Mouse (Mus musculus) stomach, postnatal 0 days (tissue): ENCODE data around the gene Tbrg1. TPM values are rescaled to one million over a fixed set of nuclear protein-coding genes. Genes with fewer than 3 reads are reported as not detected.

Experiments
- ATAC-seq: fragments of 200-750 bp; cut with Nextera tagmentation; 2 replicates; pipeline ENCODE4 v1.8.0; 2017; ENCODE audit not compliant: low FRiP score, low TSS enrichment
- DNase-seq: peaks from one replicate; pipeline ENCODE4 v3.0.0-alpha.2; 2016; ENCODE audit warnings: low spot score
- H3K27ac ChIP-seq: fragments of 300-500 bp; sonication (generic); replicated peaks from 2 replicates; pipeline ENCODE4 v1.5.1; 2014; ENCODE audit warnings: mild to moderate bottlenecking, control low read depth
- H3K27me3 ChIP-seq: fragments of 300-500 bp; sonication (generic); 2 replicates; pipeline ENCODE4 v1.6.1; 2014; ENCODE audit warnings: low read length; ENCODE audit not compliant: control insufficient read depth, insufficient read depth
- H3K36me3 ChIP-seq: fragments of 300-500 bp; sonication (generic); 2 replicates; pipeline ENCODE4 v1.6.1; 2014; ENCODE audit warnings: low read length, mixed read lengths; ENCODE audit not compliant: control insufficient read depth, insufficient read depth
- H3K4me1 ChIP-seq: fragments of 300-500 bp; sonication (generic); replicated peaks from 2 replicates; pipeline ENCODE4 v1.6.1; 2014; ENCODE audit warnings: antibody characterized with exemption; ENCODE audit not compliant: control insufficient read depth, insufficient read depth
- H3K4me2 ChIP-seq: fragments of 300-500 bp; sonication (generic); replicated peaks from 2 replicates; pipeline ENCODE4 v1.6.1; 2014; ENCODE audit warnings: low read depth, mild to moderate bottlenecking, control low read depth, moderate library complexity
- H3K4me3 ChIP-seq: fragments of 300-500 bp; sonication (generic); 2 replicates; pipeline ENCODE4 v1.5.1; 2014; ENCODE audit warnings: low read depth, low read length, control low read depth
- H3K9ac ChIP-seq: fragments of 300-500 bp; sonication (generic); 2 replicates; pipeline ENCODE4 v1.6.1; 2014; ENCODE audit warnings: mild to moderate bottlenecking, low read length, control low read depth, mixed read lengths
- H3K9me3 ChIP-seq: fragments of 300-500 bp; sonication (generic); 2 replicates; pipeline ENCODE4 v1.6.1; 2016; ENCODE audit warnings: low read length; ENCODE audit not compliant: control insufficient read depth
- CTCF ChIP-seq: IDR thresholded peaks from 2 replicates; pipeline ENCODE4 v1.5.1; 2016; ENCODE audit warnings: antibody characterized with exemption, low read depth, mild to moderate bottlenecking, moderate library complexity
- EP300 ChIP-seq: optimal IDR thresholded peaks from 2 replicates; pipeline ENCODE3; 2016; ENCODE audit warnings: antibody characterized with exemption
- WGBS: fragments of 180-500 bp; shearing (Covaris S2); extraction: QIAGEN DNeasy Blood & Tissue Kit; methylation state at CpG from one replicate; pipeline ENCODE4 v1.1.7; 2014; 5-methylcytosine and 5-hydroxymethylcytosine counted together
- polyA plus RNA-seq: library from polyadenylated mRNA; unstranded; fragments of >200 nt; fragmentation: Nextera tagmentation; extraction: Ambion mirVana; gene quantifications from 2 replicates; pipeline ENCODE4 v1.2.1, GENCODE M21; 2015

The Tbrg1 gene
- polyA plus RNA-seq, 1 experiment from 2014 or later = 180 TPM

DNA sequence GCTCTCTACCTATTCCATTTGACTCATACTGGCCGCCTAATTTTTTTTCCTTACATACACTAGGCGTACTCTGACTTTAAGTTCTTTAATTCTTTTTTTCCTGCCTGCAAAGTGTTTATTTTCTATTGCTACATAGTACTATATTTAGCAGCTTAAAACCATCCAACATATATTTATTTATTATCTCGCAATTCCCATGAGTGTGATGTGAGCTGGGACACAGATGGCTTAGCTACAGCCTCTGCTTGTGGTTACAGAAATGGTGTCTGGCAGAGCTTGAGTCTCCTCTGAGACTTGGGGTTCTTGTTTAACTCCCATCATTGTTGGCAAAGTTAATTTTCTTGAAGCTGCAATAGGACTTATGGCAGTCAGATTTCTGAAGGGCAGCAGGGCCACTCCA lies 18.4 kb downstream of the Tbrg1 start:
- ATAC-seq = no peak
- Histone ChIP-seq H3K9ac (no peak overlapping the region), H3K36me3 (no peaks in the 10 kb centered on the region), H3K27ac (no peak overlapping the region), H3K9me3 (no peaks in the 10 kb centered on the region), H3K27me3 (no peaks in the 10 kb centered on the region), H3K4me1 (no peaks in the 10 kb centered on the region), H3K4me3 (no peak overlapping the region), H3K4me2 (no peak overlapping the region)
- 73% methylated on average over 3 of the region's 3 CpGs for WGBS
- no peak for DNase-seq
- TF ChIP-seq CTCF = no peak
- TF ChIP-seq EP300 = no peak

DNA sequence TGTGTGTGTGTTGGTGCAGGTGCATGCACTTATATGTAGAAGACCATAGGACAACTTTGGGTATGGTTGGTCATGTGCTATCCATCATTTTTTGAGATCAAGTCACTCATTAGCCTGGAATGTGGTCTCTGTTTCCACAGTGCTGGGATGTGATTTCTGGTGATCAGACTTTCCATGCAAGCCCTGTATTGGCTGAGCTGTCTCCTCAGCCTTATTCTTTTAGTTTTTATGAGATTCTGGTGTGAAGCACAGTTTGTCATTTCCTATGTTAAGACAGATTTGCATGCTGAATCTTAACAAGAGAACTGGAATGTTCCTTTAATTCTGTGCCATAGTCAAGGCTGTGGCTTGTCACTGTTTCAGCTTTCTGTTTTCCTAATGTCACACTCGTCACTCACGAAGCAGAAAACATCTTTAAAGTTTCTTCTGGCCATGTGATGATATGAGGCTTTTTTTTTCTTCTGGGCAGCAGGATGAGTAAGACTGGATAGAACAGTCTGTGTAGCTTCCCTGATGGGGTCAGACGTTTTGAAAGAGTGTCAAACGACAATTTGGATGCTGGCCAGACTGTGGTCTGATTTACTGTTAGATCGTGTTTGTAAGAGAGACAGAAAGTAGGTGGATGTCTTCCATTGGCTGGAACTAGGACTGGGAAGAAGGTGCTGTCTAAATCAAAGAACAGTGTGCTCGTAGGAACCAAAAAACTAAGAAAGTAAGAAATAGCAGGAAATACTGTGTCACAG lies 20.1 kb downstream of the Tbrg1 start:
- TF ChIP-seq CTCF (no peak), EP300 (no peak)
- Histone ChIP-seq H3K27ac (no peak overlapping the region), H3K36me3 (no peaks in the 10 kb centered on the region), H3K4me1 (no peaks in the 10 kb centered on the region), H3K4me2 (no peak overlapping the region), H3K9me3 (no peaks in the 10 kb centered on the region), H3K27me3 (no peaks in the 10 kb centered on the region), H3K4me3 (no peak overlapping the region), H3K9ac (no peak overlapping the region)
- no peak for ATAC-seq
- DNase-seq = no peak
- 43% methylated on average over 6 of the region's 6 CpGs for WGBS

DNA sequence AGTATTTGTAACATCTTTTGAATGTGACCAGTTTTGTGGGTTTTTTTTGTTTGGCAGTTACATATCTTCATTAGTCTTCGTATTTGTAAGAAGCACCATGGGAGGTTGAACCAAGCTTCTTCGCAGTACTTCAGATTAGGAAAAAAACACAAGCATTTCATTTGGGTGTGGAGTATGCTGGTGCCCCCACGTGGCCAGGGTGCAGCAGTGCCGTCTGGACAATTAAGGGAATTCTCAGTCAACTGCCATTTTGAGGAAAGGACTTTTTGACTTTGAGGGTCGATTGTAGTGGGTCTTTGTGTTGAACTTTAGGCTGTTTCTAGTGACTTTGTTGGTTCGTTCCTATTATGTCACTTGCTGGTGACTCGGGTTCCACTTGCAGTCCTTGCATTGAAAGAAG lies 20.8 kb downstream of the Tbrg1 start:
- no peak overlapping the region for H3K9ac ChIP-seq
- H3K9me3 ChIP-seq = no peaks in the 10 kb centered on the region
- no peak overlapping the region for H3K4me2 ChIP-seq
- no peak overlapping the region for H3K4me3 ChIP-seq
- ATAC-seq (0 out of 2 replicates have a peak, but pooled peaks have one; percentile 56), DNase-seq (peak; percentile 65)
- TF ChIP-seq CTCF (peak; percentile 88), EP300 (no peak)
- H3K4me1 ChIP-seq = no peaks in the 10 kb centered on the region
- no peaks in the 10 kb centered on the region for H3K36me3 ChIP-seq
- no peaks in the 10 kb centered on the region for H3K27me3 ChIP-seq
- WGBS = 17% methylated on average over 7 of the region's 7 CpGs
- H3K27ac ChIP-seq = no peak overlapping the region

DNA sequence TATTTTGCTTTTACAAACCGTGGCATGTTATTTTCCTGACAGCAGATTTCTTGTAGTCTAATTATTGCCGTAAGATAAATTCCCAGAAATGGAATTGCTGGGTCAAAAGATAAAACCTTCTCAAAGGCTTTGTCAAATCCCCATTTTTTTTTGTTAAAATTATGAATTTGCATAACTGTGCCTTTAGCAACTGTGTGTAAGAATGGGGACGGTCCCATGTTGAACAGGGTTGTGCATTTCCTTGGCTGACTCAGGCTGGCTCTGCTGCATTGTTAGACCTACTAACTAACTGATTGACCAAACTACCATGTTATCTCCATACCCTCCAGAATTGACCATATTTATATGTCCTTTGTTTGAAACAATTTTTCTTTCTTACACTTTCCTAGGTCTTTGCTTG lies 22.8 kb downstream of the Tbrg1 start:
- Histone ChIP-seq H3K4me3 (no peak overlapping the region), H3K27ac (no peak overlapping the region), H3K27me3 (no peaks in the 10 kb centered on the region), H3K36me3 (no peaks in the 10 kb centered on the region), H3K4me1 (no peaks in the 10 kb centered on the region), H3K4me2 (no peak overlapping the region), H3K9ac (no peak overlapping the region), H3K9me3 (no peaks in the 10 kb centered on the region)
- DNase-seq (no peak), ATAC-seq (no peak)
- 91% methylated on average over 3 of the region's 3 CpGs for WGBS
- TF ChIP-seq CTCF (no peak), EP300 (no peak)

DNA sequence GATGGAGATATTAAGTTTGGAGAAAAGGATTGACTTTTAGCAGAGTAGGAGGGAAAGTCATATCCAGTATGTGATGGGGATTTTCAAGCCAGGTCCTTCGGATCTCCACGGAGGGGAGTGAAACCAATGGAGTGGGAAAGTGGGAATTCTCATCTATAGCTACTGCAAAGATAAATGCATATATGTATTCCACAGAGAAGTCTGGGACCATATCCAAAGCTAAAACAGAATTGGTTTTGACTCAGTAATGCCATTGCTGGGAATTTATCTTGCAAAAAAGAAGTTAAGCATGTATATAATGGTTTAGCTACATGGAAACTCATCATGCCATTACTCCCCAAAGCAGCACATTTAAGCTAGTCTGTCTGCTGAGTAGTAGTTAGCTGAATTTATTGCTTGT lies 24.8 kb downstream of the Tbrg1 start:
- Histone ChIP-seq H3K9ac (no peak overlapping the region), H3K4me1 (no peaks in the 10 kb centered on the region), H3K4me3 (no peak overlapping the region), H3K27me3 (no peaks in the 10 kb centered on the region), H3K27ac (no peak overlapping the region), H3K36me3 (no peaks in the 10 kb centered on the region), H3K9me3 (no peaks in the 10 kb centered on the region), H3K4me2 (no peak overlapping the region)
- ATAC-seq = no peak
- no peak for DNase-seq
- TF ChIP-seq EP300 (no peak), CTCF (no peak)
- 83% methylated on average over 2 of the region's 2 CpGs for WGBS

DNA sequence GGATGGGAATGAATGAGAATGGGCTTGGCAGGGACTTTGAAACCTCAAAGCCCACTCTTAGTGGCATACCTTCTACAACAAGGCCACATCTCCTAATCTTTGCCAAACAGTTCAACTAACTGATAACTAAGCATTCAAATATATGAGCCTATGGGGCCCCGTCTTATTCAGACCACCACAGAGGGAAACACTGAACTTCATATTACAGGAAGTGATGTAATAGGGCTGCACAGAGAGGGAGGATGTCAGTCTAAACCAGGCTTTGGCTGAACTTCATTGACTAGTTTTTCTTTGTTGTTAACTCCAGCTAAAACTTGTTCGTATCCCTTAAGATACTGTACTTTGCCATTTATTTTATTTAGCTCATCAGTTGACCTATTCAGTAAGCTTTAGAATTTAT lies 27.2 kb downstream of the Tbrg1 start:
- no peaks in the 10 kb centered on the region for H3K36me3 ChIP-seq
- DNase-seq = no peak
- ATAC-seq = no peak
- no peak overlapping the region for H3K9ac ChIP-seq
- WGBS = 80% methylated on average over 2 of the region's 2 CpGs
- no peaks in the 10 kb centered on the region for H3K9me3 ChIP-seq
- H3K4me3 ChIP-seq = no peak overlapping the region
- no peak overlapping the region for H3K4me2 ChIP-seq
- no peaks in the 10 kb centered on the region for H3K4me1 ChIP-seq
- no peaks in the 10 kb centered on the region for H3K27me3 ChIP-seq
- H3K27ac ChIP-seq = no peak overlapping the region
- TF ChIP-seq EP300 (no peak), CTCF (no peak)
